Mouse (Mus musculus): ENCODE measurements around the gene Hps1. TPM values are rescaled to one million over a fixed set of nuclear protein-coding genes. Genes with fewer than 3 reads are reported as not detected.

The Hps1 gene
- polyA plus RNA-seq, 1 experiment from 2014 or later, result 5.6 TPM

GRCm38 (mm10) chr19:42717668-42718067 lies 62.1 kb downstream of the Hps1 start:
- H3K27ac ChIP-seq (replicated peaks in 1 of 2; ENCODE audit: control insufficient read depth in 1 of 2, insufficient read depth in 1 of 2, low read depth in 2 of 2, low read length in 2 of 2), result no peak overlapping the region
- H3K9me3 ChIP-seq (ENCODE audit: control insufficient read depth, low read length), result no peaks in the 10 kb centered on the region
- no peak overlapping the region for H3K4me2 ChIP-seq (ENCODE audit: low read length)
- 64% methylated on average over 5 of the region's 5 CpGs for WGBS
- H3K4me3 ChIP-seq (ENCODE audit: control insufficient read depth in 1 of 2, insufficient read depth in 1 of 2, low read depth in 1 of 2, low read length in 2 of 2), result no peak overlapping the region
- no peaks in the 10 kb centered on the region for H3K36me3 ChIP-seq (ENCODE audit: control insufficient read depth, insufficient read depth, low read length)
- no peaks in the 10 kb centered on the region for H3K4me1 ChIP-seq (ENCODE audit: control insufficient read depth in 2 of 2, insufficient read depth in 2 of 2, low read length in 2 of 2)
- ATAC-seq (ENCODE audit: insufficient number of reproducible peaks, insufficient read depth, low FRiP score, low read depth), result no peak
- H3K9ac ChIP-seq (ENCODE audit: low read length), result no peak overlapping the region
- no peaks in the 10 kb centered on the region for H3K27me3 ChIP-seq (ENCODE audit: control insufficient read depth, insufficient read depth, low read length)

GRCm38 (mm10) chr19:42716507-42716906 lies 63.3 kb downstream of the Hps1 start:
- Histone ChIP-seq H3K27ac (replicated peaks in 1 of 2; ENCODE audit: control insufficient read depth in 1 of 2, insufficient read depth in 1 of 2, low read depth in 2 of 2, low read length in 2 of 2) (no peak overlapping the region), H3K36me3 (ENCODE audit: control insufficient read depth, insufficient read depth, low read length) (no peaks in the 10 kb centered on the region), H3K4me3 (ENCODE audit: control insufficient read depth in 1 of 2, insufficient read depth in 1 of 2, low read depth in 1 of 2, low read length in 2 of 2) (no peak overlapping the region), H3K9ac (ENCODE audit: low read length) (no peak overlapping the region), H3K4me2 (ENCODE audit: low read length) (no peak overlapping the region), H3K27me3 (ENCODE audit: control insufficient read depth, insufficient read depth, low read length) (no peaks in the 10 kb centered on the region), H3K4me1 (ENCODE audit: control insufficient read depth in 2 of 2, insufficient read depth in 2 of 2, low read length in 2 of 2) (no peaks in the 10 kb centered on the region; a peak in 2 of 4 replicates), H3K9me3 (ENCODE audit: control insufficient read depth, low read length) (no peaks in the 10 kb centered on the region)
- WGBS, result 67% methylated on average over 7 of the region's 7 CpGs
- no peak for ATAC-seq (ENCODE audit: insufficient number of reproducible peaks, insufficient read depth, low FRiP score, low read depth)

DNA sequence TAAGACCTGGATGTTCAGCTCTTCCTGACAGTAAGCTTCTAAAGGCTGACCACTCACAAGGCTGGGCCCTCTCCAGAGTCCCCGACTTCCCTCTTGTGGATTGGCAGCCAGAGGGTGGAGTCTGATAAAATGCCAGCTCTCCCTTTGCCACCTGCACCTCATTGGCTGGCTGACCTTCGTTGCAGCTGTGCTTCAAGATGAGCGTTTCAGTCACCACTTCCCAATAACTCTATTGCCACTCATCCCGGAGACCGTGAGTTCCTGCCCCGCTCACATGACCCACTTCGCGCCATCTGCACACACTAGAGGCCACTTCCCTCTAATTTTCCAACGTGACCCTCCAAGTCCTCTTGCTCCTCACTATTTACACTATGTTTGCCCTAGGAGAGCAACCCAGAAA lies 66.0 kb downstream of the Hps1 start:
- H3K4me3 ChIP-seq (ENCODE audit: control insufficient read depth in 1 of 2, insufficient read depth in 1 of 2, low read depth in 1 of 2, low read length in 2 of 2), result no peak overlapping the region
- no peak overlapping the region for H3K27ac ChIP-seq (replicated peaks in 1 of 2; ENCODE audit: control insufficient read depth in 1 of 2, insufficient read depth in 1 of 2, low read depth in 2 of 2, low read length in 2 of 2)
- H3K36me3 ChIP-seq (ENCODE audit: control insufficient read depth, insufficient read depth, low read length), result no peaks in the 10 kb centered on the region
- no peak overlapping the region for H3K9ac ChIP-seq (ENCODE audit: low read length)
- no peak for ATAC-seq (ENCODE audit: insufficient number of reproducible peaks, insufficient read depth, low FRiP score, low read depth)
- H3K4me1 ChIP-seq (ENCODE audit: control insufficient read depth in 2 of 2, insufficient read depth in 2 of 2, low read length in 2 of 2), result no peaks in the 10 kb centered on the region; a peak in 2 of 4 replicates
- no peaks in the 10 kb centered on the region for H3K27me3 ChIP-seq (ENCODE audit: control insufficient read depth, insufficient read depth, low read length)
- H3K4me2 ChIP-seq (ENCODE audit: low read length), result no peak overlapping the region
- H3K9me3 ChIP-seq (ENCODE audit: control insufficient read depth, low read length), result no peaks in the 10 kb centered on the region
- WGBS, result 71% methylated on average over 9 of the region's 9 CpGs

Other genes starting within 250 kb of the Hps1 start
- gene Loxl4, start 167.2 kb downstream of the Hps1 start, polyA plus RNA-seq (2014; fragmentation: Nextera tagmentation; extraction: Ambion mirVana), result 0.15 and 0.16 TPM in 2 replicates
- gene Pyroxd2, start 27.2 kb downstream of the Hps1 start, polyA plus RNA-seq (2014; fragmentation: Nextera tagmentation; extraction: Ambion mirVana), result 4.4 and 4.7 TPM in 2 replicates

Measured in heart, embryonic 14.5 days (tissue).